Mouse (Mus musculus) regulatory T cell (primary cell): ENCODE results near the gene Med16.

Source experiments
- in situ Hi-C: fragments of 300-600 bp; cut with MboI, MseI; formaldehyde crosslinking; loops from one replicate; pipeline ENCODE4 v1.15.1; 2025; ENCODE audit warnings: high pct_unique_total_duplicates

Gene Med16

GRCm38 (mm10) chr10:79933145-79933679, 24.5 kb upstream of the Med16 start:
- in situ Hi-C loops: no loop called here

GRCm38 (mm10) chr10:79932736-79933135, 24.0 kb upstream of the Med16 start:
- in situ Hi-C loops: no loop called here

DNA sequence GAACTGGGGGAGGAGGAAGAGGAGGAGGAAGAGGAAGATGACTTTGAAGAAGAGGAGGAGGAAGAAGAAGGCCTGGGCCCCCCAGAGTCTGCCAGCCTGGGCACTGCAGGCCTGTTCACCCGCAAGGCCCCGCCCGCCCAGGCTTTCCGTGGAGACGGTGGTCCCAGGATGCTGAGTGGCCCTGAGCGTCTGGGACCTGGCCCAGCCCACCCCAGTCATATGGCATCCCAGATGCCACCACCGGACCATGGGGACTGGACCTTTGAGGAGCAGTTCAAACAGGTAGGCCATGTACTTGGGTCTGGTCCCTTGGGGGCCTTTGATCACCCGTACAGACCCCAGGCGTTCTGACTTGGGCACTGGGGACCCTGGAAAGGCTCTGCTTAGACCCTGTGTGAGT, 23.1 kb upstream of the Med16 start:
- in situ Hi-C loops: no loop called here

DNA sequence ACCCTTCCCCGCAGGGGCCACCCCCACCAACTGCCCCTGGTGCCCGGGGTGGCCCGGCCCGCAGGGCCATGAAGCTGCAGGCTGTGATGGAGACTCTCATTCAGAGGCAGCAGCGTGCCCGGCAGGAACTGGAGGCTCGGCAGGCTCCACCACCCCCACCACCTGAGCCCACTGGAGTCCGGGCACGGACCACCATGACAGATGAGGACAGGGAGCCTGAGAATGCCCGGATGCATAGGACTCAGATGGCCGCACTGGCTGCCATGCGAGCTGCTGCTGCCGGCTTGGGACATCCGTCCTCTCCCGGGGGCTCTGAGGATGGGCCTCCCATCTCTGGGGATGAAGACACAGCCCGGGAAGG, 22.1 kb upstream of the Med16 start:
- in situ Hi-C loops: no loop called here

- in situ Hi-C loops: no loop called here
Observed at GRCm38 (mm10) chr10:79929967-79930825, 21.5 kb upstream of the Med16 start.

DNA sequence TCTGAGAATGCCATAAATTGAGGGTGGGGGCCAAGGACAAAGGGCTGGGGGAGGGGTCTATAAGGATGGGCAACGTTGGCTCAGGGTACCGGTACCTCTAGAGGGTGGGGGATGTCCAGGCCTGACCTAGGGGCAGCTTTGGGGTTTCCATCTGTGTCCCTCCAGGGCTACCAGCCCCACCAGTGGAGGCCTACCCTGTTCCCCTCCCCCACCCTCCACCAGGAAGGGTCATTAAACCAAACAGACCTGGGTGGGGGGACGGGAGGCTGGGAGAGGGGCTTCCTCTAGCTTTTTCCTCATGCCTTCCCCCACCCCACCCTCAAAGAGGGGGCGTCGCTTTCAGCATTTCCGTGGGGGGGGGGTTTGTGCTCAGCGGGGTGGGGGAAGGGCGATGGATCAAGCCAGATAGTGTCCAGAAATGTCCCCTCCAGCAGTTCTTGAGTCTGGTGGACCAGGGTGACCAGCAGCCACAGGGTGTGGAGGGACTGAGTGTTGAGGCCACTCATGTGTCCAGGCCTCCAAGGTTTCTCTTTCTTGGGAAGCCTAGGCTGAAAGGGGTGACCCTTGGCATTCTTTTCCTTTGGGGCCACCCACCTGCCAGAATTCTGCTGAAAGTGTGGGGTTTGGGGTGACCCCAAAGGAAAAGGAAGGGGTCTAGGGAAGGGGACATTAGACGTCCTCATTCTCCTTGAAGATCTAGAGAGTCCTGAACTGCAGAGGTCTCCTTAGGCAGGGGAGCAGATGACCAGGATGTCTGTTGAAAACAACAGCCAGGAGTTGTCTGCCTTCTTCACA, 20.4 kb upstream of the Med16 start:
- in situ Hi-C loops: no loop called here

- in situ Hi-C loops: no loop called here
Observed at GRCm38 (mm10) chr10:79928030-79928694, 19.4 kb upstream of the Med16 start.

- in situ Hi-C loops: no loop called here
Observed at GRCm38 (mm10) chr10:79927324-79928029, 18.8 kb upstream of the Med16 start.

DNA sequence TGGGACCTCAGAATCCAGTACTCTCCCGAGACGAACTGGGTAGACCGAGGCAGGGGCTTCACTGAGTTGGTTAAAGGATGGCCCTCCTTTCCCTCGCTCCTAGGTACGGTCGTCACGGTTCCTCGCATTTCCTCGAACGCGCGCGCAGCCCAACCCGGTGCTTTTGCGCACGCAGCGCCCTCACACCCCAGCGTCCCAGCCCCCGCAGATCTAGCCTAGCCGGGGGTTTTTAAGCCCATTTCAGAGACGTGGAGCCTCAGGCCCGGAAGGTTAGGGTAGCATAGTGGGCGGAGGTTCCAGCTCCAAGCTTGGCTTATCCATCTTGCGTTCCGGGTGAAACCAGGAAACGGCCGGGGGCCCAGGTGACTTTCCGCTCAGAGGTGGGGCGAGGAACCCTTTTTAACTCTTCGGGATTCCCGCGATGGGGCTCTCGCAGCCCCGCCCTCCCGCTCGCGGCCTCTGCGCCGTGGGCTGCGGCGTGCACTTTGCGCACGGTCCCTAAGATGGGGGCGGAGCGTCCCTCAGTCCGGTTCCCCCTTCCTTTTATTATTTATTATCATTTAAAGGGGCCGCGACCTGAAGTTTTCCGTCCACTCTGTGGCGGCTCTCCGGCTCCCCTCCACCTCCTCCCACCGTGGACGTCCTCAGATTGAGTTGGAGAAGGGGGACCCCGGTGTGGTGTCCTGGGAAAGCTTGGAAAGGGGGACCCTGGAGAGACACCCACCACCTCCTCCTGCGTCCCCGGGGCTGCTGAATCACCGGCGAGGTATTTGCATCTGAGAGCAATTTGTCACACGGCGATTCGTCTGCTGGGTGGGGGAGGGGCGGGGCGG, 18.0 kb upstream of the Med16 start, which contains the start of gene Arid3a:
Arid3a (plus strand) TSS at position 553 of the 833 bp plus-strand sequence.
- in situ Hi-C loops: no loop called here

DNA sequence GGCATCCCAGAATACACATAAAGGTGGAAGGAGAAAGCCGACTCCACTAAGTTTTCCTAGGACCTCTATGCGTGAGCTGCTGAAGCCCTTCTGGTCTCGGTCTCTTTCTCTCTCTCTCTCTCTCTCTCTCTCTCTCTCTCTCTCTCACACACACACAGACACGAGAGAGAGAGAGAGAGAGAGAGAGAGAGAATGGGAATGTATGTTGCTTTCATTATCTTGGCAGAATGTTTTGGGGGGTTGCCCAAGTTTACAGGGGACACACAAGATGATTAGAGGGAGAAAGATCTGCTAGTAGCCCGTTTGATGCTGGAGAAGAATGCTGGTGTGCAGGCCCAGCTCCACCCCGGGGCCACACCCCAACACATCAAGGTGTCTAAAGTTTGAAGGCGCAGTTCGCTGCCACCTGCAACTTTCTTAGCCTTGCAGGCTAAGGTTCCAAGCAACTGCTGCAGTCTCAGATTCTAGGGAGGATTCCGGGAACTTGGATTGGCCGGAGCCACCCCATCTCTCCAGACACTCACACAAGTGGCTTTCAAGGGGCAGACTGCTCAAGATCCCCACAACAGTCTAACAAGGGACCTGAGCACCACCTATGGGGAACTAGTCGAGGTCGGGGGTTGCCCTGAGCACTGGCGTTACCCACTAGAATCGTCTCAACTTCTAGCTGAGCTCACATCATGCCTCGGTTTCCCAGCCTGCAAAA, 17.2 kb upstream of the Med16 start:
- in situ Hi-C loops: no loop called here

DNA sequence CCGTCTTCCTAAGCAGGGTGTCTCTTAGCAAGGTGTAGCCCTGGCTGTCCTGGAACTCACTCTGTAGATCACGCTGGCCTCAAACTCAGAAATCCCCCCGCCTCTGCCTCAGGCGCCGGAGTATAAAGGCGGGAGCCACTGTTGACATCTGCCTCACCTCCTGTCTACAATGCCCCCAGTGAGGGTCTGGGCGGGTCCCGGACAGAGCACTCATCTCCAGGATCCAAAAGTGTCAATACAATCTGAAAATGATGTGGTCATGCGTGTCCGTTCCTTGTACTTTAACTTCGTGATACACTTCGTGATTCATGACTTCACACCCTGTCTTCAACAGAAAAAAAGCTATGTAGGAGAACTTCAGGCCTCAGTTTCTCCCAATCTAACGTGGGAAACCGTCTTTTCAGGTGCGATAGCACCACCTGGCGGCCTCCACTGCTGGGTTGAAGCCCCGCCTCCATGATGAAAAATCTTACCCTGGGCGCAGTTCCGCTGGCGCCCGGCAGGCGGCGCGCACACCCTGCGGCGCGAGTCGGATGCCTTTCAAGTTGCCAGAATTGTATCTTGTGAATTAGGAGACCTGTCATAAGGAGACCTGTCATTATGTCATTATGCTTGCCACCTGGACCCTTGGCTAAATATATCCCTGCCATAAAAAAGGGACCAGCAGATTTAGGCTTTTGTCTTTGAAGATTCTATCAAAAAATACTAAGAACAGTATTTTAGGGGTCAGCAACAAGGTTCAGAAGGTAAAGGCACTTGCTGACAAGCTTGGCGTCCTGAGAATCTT, 16.5 kb upstream of the Med16 start:
- in situ Hi-C loops: loop anchor here (5.0 kb wide), 1 partner anchor 93 kb away; no protein-coding TSS in a partner anchor

DNA sequence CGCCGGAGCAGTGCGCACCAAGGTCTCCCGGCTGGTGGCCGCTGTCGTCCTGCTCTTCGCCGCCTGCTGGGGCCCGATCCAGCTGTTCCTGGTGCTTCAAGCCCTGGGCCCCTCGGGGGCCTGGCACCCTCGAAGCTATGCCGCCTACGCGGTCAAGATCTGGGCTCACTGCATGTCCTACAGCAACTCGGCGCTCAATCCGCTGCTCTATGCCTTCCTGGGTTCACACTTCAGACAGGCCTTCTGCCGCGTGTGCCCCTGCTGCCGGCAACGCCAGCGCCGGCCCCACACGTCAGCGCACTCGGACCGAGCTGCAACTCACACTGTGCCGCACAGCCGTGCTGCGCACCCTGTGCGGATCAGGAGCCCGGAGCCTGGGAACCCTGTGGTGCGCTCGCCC, 12.8 kb upstream of the Med16 start:
- in situ Hi-C loops: loop anchor here (5.0 kb wide), 1 partner anchor 89 kb away; no protein-coding TSS in a partner anchor

- in situ Hi-C loops: loop anchor here (5.0 kb wide), 1 partner anchor 89 kb away; no protein-coding TSS in a partner anchor
Observed at GRCm38 (mm10) chr10:79920958-79921535, 12.3 kb upstream of the Med16 start, which contains the start of gene R3hdm4. Gene R3hdm4, minus strand, starts transcription at chr10:79921208.

DNA sequence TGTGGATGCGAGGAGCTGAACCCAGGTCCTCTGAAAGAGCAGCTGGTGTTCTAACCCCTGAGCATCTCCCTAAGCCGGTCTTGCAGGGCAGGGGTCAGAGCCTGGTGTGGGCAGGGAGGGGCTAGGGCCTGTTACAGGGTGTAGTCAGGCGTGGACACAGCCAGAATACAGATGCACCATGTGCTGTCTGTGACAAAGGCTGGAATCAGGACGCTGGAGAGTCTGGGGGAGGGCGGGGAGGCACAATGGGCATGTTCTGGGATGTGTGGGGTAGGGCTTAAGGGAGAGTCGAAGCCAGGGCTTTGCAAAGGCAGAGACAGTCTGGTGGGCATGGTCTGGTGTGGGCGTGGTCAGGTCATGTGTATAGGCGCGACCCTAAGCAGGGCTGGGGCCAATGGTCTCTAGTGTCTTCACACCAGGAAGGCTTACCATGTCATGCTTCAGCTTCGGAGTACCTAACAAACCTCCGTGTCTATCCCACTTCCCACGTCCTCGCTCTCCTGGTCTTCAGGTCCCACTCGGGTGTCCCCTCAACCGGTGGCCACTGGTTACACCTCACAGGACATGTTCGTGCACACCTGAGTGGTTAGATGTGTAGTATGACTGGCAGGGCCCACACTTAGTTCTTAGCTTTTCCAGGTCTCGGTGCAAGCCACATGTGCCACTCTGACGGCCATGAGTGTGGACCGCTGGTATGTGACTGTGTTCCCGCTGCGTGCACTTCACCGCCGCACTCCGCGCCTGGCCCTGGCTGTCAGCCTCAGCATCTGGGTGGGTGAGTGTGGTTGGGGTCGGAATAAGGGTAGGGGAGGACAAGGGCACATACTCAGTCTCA, 11.6 kb upstream of the Med16 start:
- in situ Hi-C loops: loop anchor here (5.0 kb wide), 1 partner anchor 88 kb away; no protein-coding TSS in a partner anchor

DNA sequence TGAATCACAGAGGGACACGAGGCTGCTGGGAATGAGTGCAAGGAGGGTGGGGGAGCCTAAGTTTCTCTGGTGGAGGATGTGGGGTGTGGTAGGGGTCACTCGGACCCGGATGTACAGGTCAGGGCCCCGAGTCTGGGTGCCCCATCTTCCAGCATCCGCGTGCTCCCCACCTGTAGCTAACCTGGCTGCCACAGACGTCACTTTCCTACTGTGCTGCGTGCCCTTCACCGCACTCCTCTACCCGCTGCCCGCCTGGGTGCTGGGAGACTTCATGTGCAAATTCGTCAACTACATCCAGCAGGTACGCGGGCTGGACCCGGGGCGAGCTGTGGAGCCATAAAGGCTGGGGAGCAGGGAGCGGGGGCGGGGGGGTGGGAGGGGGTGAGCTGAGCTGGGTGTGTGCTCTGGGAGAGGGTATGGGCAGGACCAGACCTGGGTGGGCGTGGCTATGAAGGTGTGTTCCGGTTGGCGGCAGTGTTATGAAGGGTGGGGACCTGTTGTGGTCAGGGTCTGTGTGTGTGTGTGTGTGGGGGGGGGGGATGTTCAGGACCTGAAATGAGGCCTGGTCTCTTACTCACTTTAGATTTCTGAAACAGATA, 10.6 kb upstream of the Med16 start:
- in situ Hi-C loops: no loop called here

GRCm38 (mm10) chr10:79918231-79919078, 9.7 kb upstream of the Med16 start:
- in situ Hi-C loops: no loop called here
